Mouse (Mus musculus): ENCODE results near the gene Cops9. TPM values are rescaled to one million over a fixed set of nuclear protein-coding genes. Genes with fewer than 3 reads are reported as not detected.
A peak's percentile ranks its signal among the peaks of the same experiment; 100 is the strongest.

Gene Cops9
- total and polyA plus RNA-seq, 3 experiments: 168 to 209 (median 185) TPM

DNA sequence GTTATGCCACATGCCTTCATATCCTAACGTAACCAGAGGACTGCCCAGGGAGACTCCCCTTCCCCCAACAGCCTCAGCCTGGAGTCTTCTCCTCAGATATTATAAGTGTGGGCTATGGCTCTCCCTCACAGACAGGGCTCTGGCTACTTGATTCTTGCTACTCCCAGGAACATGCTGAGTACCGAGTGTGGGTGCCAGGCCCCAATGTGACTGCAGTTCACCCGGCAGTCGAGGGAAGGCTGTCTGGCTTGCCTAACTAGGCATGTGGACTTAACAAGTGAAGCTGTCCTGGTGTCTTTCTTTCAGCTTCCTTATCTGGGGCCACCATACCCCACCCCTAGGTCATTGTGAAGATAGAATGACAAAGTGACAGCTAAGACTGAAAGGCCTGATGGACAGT, 1.9 kb upstream of the Cops9 start:
- DNase-seq (ENCODE audit: extremely low read depth): no peak
- peaks cover 13 to 32% of the 10 kb centered on the region in 2 experiments for H3K4me1 ChIP-seq (ENCODE audit: control insufficient read depth in 1 of 2, insufficient read depth in 2 of 2)
- no peak for TF ChIP-seq POLR2AphosphoS2 (IDR thresholded peaks at IDR 0.05; ENCODE audit: low read depth, low read length)
- peaks cover 32% of the 10 kb centered on the region for H3K27me3 ChIP-seq (replicated peaks)
- dilution Hi-C loops (cut with MboI; ENCODE audit: extremely low pct_ligation_motif_present, extremely low pct_unique_long_range_greater_than_20kb, low sequenced_read_pairs): no loop called here
- no peaks in the 10 kb centered on the region for H3K9me3 ChIP-seq (replicated peaks; ENCODE audit: low read length)
- H3K9ac ChIP-seq (ENCODE audit: insufficient read depth, low read depth): no peak overlapping the region
- H3K79me2 ChIP-seq (replicated peaks; ENCODE audit: control insufficient read depth, extremely low read depth, insufficient read depth, poor library complexity, severe bottlenecking): peaks cover 18% of the 10 kb centered on the region
- H3K4me2 ChIP-seq (ENCODE audit: insufficient read depth, low read depth, poor library complexity, severe bottlenecking): no peak overlapping the region
- in situ Hi-C loops (cut with MboI; ENCODE audit: low pct_ligation_motif_present, low pct_unique_long_range_greater_than_20kb, low sequenced_read_pairs): no loop called here
- H3K4me3 ChIP-seq (replicated peaks in 1 of 3; ENCODE audit: low read depth in 2 of 3, low read length in 2 of 3, poor library complexity in 1 of 3): no peak overlapping the region
- peaks cover 9 to 16% of the 10 kb centered on the region in 2 experiments for H3K36me3 ChIP-seq (replicated peaks in 1 of 2; ENCODE audit: control insufficient read depth in 1 of 2, insufficient read depth in 1 of 2, low read length in 1 of 2)
- H3K27ac ChIP-seq (ENCODE audit: insufficient read depth, low read depth): no peak overlapping the region

- Histone ChIP-seq H3K4me3 (replicated peaks in 1 of 3; ENCODE audit: low read depth in 2 of 3, low read length in 2 of 3, poor library complexity in 1 of 3) (peak overlapping the region in 2 of 3 experiments; percentile 74 to 88), H3K36me3 (replicated peaks in 1 of 2; ENCODE audit: control insufficient read depth in 1 of 2, insufficient read depth in 1 of 2, low read length in 1 of 2) (peaks cover 35 to 47% of the 10 kb centered on the region in 2 experiments), H3K27me3 (replicated peaks) (peaks cover 5% of the 10 kb centered on the region), H3K9me3 (replicated peaks; ENCODE audit: low read length) (no peaks in the 10 kb centered on the region), H3K27ac (ENCODE audit: insufficient read depth, low read depth) (no peak overlapping the region), H3K79me2 (replicated peaks; ENCODE audit: control insufficient read depth, extremely low read depth, insufficient read depth, poor library complexity, severe bottlenecking) (peaks cover 18% of the 10 kb centered on the region), H3K4me2 (ENCODE audit: insufficient read depth, low read depth, poor library complexity, severe bottlenecking) (peak overlapping the region; percentile 85), H3K9ac (ENCODE audit: insufficient read depth, low read depth) (no peak overlapping the region), H3K4me1 (ENCODE audit: control insufficient read depth in 1 of 2, insufficient read depth in 2 of 2) (peaks cover 8 to 24% of the 10 kb centered on the region in 2 experiments)
- TF ChIP-seq IRF4 (IDR thresholded peaks at IDR 0.05; ENCODE audit: low read depth, low read length): no peak
- TF ChIP-seq HCFC1 (IDR thresholded peaks at IDR 0.05; ENCODE audit: low read depth, low read length): no peak
- TF ChIP-seq MXI1 (IDR thresholded peaks at IDR 0.05; ENCODE audit: low read depth, low read length): no peak
- TF ChIP-seq GABPA (IDR thresholded peaks at IDR 0.05; ENCODE audit: insufficient replicate concordance, low read depth, low read length): no peak
- no peak for TF ChIP-seq USF2 (conservative IDR thresholded peaks at IDR 0.05; ENCODE audit: low read depth, low read length)
- no peak for TF ChIP-seq SIN3A (IDR thresholded peaks at IDR 0.05; ENCODE audit: low read length)
- no peak for TF ChIP-seq MAX (IDR thresholded peaks at IDR 0.05; ENCODE audit: low read length)
- no peak for TF ChIP-seq PAX5 (IDR thresholded peaks at IDR 0.05; ENCODE audit: low read length)
- no peak for TF ChIP-seq CHD2 (IDR thresholded peaks at IDR 0.05; ENCODE audit: low read length)
- no peak for TF ChIP-seq MAZ (IDR thresholded peaks at IDR 0.05; ENCODE audit: low read depth, low read length)
- no peak for TF ChIP-seq TCF12 (IDR thresholded peaks at IDR 0.05; ENCODE audit: low read depth, low read length)
- TF ChIP-seq POLR2A (IDR thresholded peaks at IDR 0.05; ENCODE audit: low read depth, low read length): no peak
- dilution Hi-C loops (cut with MboI; ENCODE audit: extremely low pct_ligation_motif_present, extremely low pct_unique_long_range_greater_than_20kb, low sequenced_read_pairs): no loop called here
- no peak for DNase-seq (ENCODE audit: extremely low read depth)
- in situ Hi-C loops (cut with MboI; ENCODE audit: low pct_ligation_motif_present, low pct_unique_long_range_greater_than_20kb, low sequenced_read_pairs): no loop called here
Measured at GRCm38 (mm10) chr1:92640393-92640792, 1.4 kb downstream of the Cops9 start.

DNA sequence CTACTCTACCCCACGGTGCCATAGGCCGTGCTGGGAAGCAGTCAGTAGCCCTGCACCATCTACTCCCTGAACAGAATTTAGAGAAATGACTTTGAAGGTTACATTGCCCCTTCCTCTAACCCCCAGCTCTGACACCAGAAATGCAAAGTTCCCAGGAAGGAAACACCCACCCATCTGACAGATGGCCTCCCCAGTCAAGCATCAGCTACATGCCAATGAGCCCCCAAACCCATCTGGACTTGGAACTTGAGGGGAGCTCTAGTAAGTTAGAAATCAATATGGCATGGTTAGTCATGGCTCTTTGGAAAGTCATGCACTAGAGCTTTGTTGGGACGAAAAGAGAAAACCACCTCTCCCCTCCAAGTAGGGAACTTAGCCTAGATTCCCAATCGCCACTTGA, 3.0 kb downstream of the Cops9 start:
- no peak overlapping the region for H3K4me3 ChIP-seq (replicated peaks in 1 of 3; ENCODE audit: low read depth in 2 of 3, low read length in 2 of 3, poor library complexity in 1 of 3)
- no peaks in the 10 kb centered on the region for H3K9me3 ChIP-seq (replicated peaks; ENCODE audit: low read length)
- H3K4me1 ChIP-seq (ENCODE audit: control insufficient read depth in 1 of 2, insufficient read depth in 2 of 2): peaks cover 8 to 24% of the 10 kb centered on the region in 2 experiments
- dilution Hi-C loops (cut with MboI; ENCODE audit: extremely low pct_ligation_motif_present, extremely low pct_unique_long_range_greater_than_20kb, low sequenced_read_pairs): no loop called here
- DNase-seq (ENCODE audit: extremely low read depth): no peak
- peaks cover 35 to 56% of the 10 kb centered on the region in 2 experiments for H3K36me3 ChIP-seq (replicated peaks in 1 of 2; ENCODE audit: control insufficient read depth in 1 of 2, insufficient read depth in 1 of 2, low read length in 1 of 2)
- peaks cover 18% of the 10 kb centered on the region for H3K79me2 ChIP-seq (replicated peaks; ENCODE audit: control insufficient read depth, extremely low read depth, insufficient read depth, poor library complexity, severe bottlenecking)
- no peak overlapping the region for H3K9ac ChIP-seq (ENCODE audit: insufficient read depth, low read depth)
- H3K27me3 ChIP-seq (replicated peaks): no peaks in the 10 kb centered on the region
- no peak overlapping the region for H3K4me2 ChIP-seq (ENCODE audit: insufficient read depth, low read depth, poor library complexity, severe bottlenecking)
- no peak overlapping the region for H3K27ac ChIP-seq (ENCODE audit: insufficient read depth, low read depth)
- in situ Hi-C loops (cut with MboI; ENCODE audit: low pct_ligation_motif_present, low pct_unique_long_range_greater_than_20kb, low sequenced_read_pairs): no loop called here
- TF ChIP-seq MAFK (IDR thresholded peaks at IDR 0.05; ENCODE audit: insufficient replicate concordance, low read length) (no peak), POLR2A (IDR thresholded peaks at IDR 0.05; ENCODE audit: low read depth, low read length) (no peak), CHD2 (IDR thresholded peaks at IDR 0.05; ENCODE audit: low read length) (no peak), ZKSCAN1 (IDR thresholded peaks at IDR 0.05; ENCODE audit: borderline replicate concordance, low read depth, low read length) (no peak), RCOR1 (conservative IDR thresholded peaks at IDR 0.05; ENCODE audit: low read depth, low read length) (no peak), MEF2A (IDR thresholded peaks at IDR 0.05; ENCODE audit: borderline replicate concordance, low read depth, low read length) (no peak), SIN3A (IDR thresholded peaks at IDR 0.05; ENCODE audit: low read length) (no peak), ZMIZ1 (IDR thresholded peaks at IDR 0.05; ENCODE audit: low read depth, low read length) (no peak), ZNF384 (IDR thresholded peaks at IDR 0.05; ENCODE audit: low read depth, low read length) (no peak), ETS1 (conservative IDR thresholded peaks at IDR 0.05; ENCODE audit: low read depth, low read length) (no peak), MXI1 (IDR thresholded peaks at IDR 0.05; ENCODE audit: low read depth, low read length) (no peak), UBTF (IDR thresholded peaks at IDR 0.05; ENCODE audit: low read depth, low read length) (no peak), MAZ (IDR thresholded peaks at IDR 0.05; ENCODE audit: low read depth, low read length) (no peak), USF2 (conservative IDR thresholded peaks at IDR 0.05; ENCODE audit: low read depth, low read length) (no peak), MAX (IDR thresholded peaks at IDR 0.05; ENCODE audit: low read length) (no peak), POLR2AphosphoS2 (IDR thresholded peaks at IDR 0.05; ENCODE audit: low read depth, low read length) (no peak), E2F4 (IDR thresholded peaks at IDR 0.05; ENCODE audit: insufficient replicate concordance, low read depth, low read length) (no peak), BHLHE40 (IDR thresholded peaks at IDR 0.05; ENCODE audit: low read depth, low read length) (no peak), PAX5 (IDR thresholded peaks at IDR 0.05; ENCODE audit: low read length) (no peak), USF1 (IDR thresholded peaks at IDR 0.05; ENCODE audit: low read depth, low read length) (no peak)

Measured in CH12.LX (cell line).